Mouse (Mus musculus) midbrain, embryonic 16.5 days (tissue): Measurements from ENCODE around the gene Lifr. TPM values are rescaled to one million over a fixed set of nuclear protein-coding genes. Genes with fewer than 3 reads are reported as not detected.

Source experiments
- ATAC-seq: fragments of 200-750 bp; cut with Nextera tagmentation; 2 replicates; pipeline ENCODE4 v1.8.0; 2017; ENCODE audit warnings: moderate TSS enrichment
- H3K27ac ChIP-seq: fragments of 300-500 bp; sonication (generic); 2 replicates; pipeline ENCODE4 v1.5.1; 2014; ENCODE audit warnings: mild to moderate bottlenecking, low read length, mixed read lengths
- H3K27me3 ChIP-seq: fragments of 300-500 bp; sonication (generic); 2 replicates; pipeline ENCODE4 v1.6.1; 2014; ENCODE audit warnings: low read depth, low read length, mixed read lengths; ENCODE audit not compliant: control insufficient read depth, insufficient read depth
- H3K36me3 ChIP-seq: fragments of 300-500 bp; sonication (generic); 2 replicates; pipeline ENCODE4 v1.6.1; 2014; ENCODE audit warnings: mild to moderate bottlenecking, low read length, moderate library complexity, mixed read lengths; ENCODE audit not compliant: control insufficient read depth, insufficient read depth
- H3K4me1 ChIP-seq: fragments of 300-500 bp; sonication (generic); 2 replicates; pipeline ENCODE4 v1.6.1; 2014; ENCODE audit warnings: mild to moderate bottlenecking, low read length, mixed read lengths; ENCODE audit not compliant: control insufficient read depth, insufficient read depth
- H3K4me2 ChIP-seq: fragments of 300-500 bp; sonication (generic); 2 replicates; pipeline ENCODE4 v1.6.1; 2014; ENCODE audit warnings: mild to moderate bottlenecking, low read length, mixed read lengths
- H3K4me3 ChIP-seq: fragments of 300-500 bp; sonication (generic); 2 replicates; pipeline ENCODE4 v1.5.1; 2014; ENCODE audit warnings: low read depth, mild to moderate bottlenecking, low read length, moderate library complexity, mixed read lengths
- H3K9ac ChIP-seq: fragments of 300-500 bp; sonication (generic); 2 replicates; pipeline ENCODE4 v1.6.1; 2014; ENCODE audit warnings: low read depth, low read length, mixed read lengths
- H3K9me3 ChIP-seq: fragments of 300-500 bp; sonication (generic); replicated peaks from 2 replicates; pipeline ENCODE4 v1.6.1; 2014; ENCODE audit warnings: mild to moderate bottlenecking, low read length, mixed read lengths; ENCODE audit not compliant: control insufficient read depth, poor library complexity, severe bottlenecking
- WGBS: fragments of 180-500 bp; shearing (Covaris S2); extraction: QIAGEN DNeasy Blood & Tissue Kit; methylation state at CpG from one replicate; pipeline ENCODE4 v1.1.7; 2014; 5-methylcytosine and 5-hydroxymethylcytosine counted together
- polyA plus RNA-seq: library from polyadenylated mRNA; unstranded; fragments of >200 nt; fragmentation: Nextera tagmentation; extraction: Ambion mirVana; gene quantifications from 2 replicates; pipeline ENCODE4 v1.2.1, GENCODE M21; 2015

Gene Lifr
- 8.0 and 9.5 TPM in 2 replicates for polyA plus RNA-seq

- H3K4me1 ChIP-seq, result no peaks in the 10 kb centered on the region
- 67% methylated on average over 8 of the region's 8 CpGs for WGBS
- H3K4me2 ChIP-seq, result no peak within 1 kb of the TSS
- no peaks in the 10 kb centered on the region for H3K36me3 ChIP-seq
- ATAC-seq, result no peak
- no peak within 1 kb of the TSS for H3K27ac ChIP-seq
- H3K27me3 ChIP-seq, result peaks cover 3% of the 10 kb centered on the region
- no peak within 1 kb of the TSS for H3K9ac ChIP-seq
- no peaks in the 10 kb centered on the region for H3K9me3 ChIP-seq
- H3K4me3 ChIP-seq, result no peak within 1 kb of the TSS
Measured at GRCm38 (mm10) chr15:7090211-7090765, at the start of gene Lifr. Gene Lifr (plus strand): TSS chr15:7090614.

GRCm38 (mm10) chr15:7044081-7044749, 46.2 kb upstream of the Lifr start:
- no peak overlapping the region for H3K4me2 ChIP-seq
- no peak overlapping the region for H3K4me3 ChIP-seq
- no peak for ATAC-seq
- no peaks in the 10 kb centered on the region for H3K27me3 ChIP-seq
- H3K9me3 ChIP-seq, result no peaks in the 10 kb centered on the region
- 81% methylated on average over 11 of the region's 11 CpGs for WGBS
- H3K4me1 ChIP-seq, result 0 out of 2 replicates have a peak, but pooled peaks cover 2% of the 10 kb centered on the region
- no peaks in the 10 kb centered on the region for H3K36me3 ChIP-seq
- no peak overlapping the region for H3K9ac ChIP-seq
- no peak overlapping the region for H3K27ac ChIP-seq

GRCm38 (mm10) chr15:7045056-7045455, 45.4 kb upstream of the Lifr start:
- WGBS, result 94% methylated on average over 4 of the region's 4 CpGs

GRCm38 (mm10) chr15:7047931-7048330, 42.5 kb upstream of the Lifr start:
- no peak overlapping the region for H3K27ac ChIP-seq
- H3K9me3 ChIP-seq, result no peaks in the 10 kb centered on the region
- no peak overlapping the region for H3K9ac ChIP-seq
- no peaks in the 10 kb centered on the region for H3K36me3 ChIP-seq
- H3K4me2 ChIP-seq, result no peak overlapping the region
- H3K4me1 ChIP-seq, result 0 out of 2 replicates have a peak, but pooled peaks cover 2% of the 10 kb centered on the region
- H3K27me3 ChIP-seq, result no peaks in the 10 kb centered on the region
- 90% methylated on average over 3 of the region's 3 CpGs for WGBS
- no peak for ATAC-seq
- H3K4me3 ChIP-seq, result no peak overlapping the region

More at GRCm38 (mm10) chr15:7045056-7045455, 45.4 kb upstream of the Lifr start:
- no peak overlapping the region for H3K4me3 ChIP-seq
- no peak overlapping the region for H3K27ac ChIP-seq
- no peaks in the 10 kb centered on the region for H3K9me3 ChIP-seq
- no peaks in the 10 kb centered on the region for H3K27me3 ChIP-seq
- H3K4me2 ChIP-seq, result no peak overlapping the region
- no peak overlapping the region for H3K9ac ChIP-seq
- no peak for ATAC-seq
- H3K36me3 ChIP-seq, result no peaks in the 10 kb centered on the region
- H3K4me1 ChIP-seq, result 0 out of 2 replicates have a peak, but pooled peaks cover 2% of the 10 kb centered on the region

GRCm38 (mm10) chr15:7048916-7049315, 41.5 kb upstream of the Lifr start:
- Histone ChIP-seq H3K4me2 (no peak overlapping the region), H3K9ac (no peak overlapping the region), H3K4me3 (no peak overlapping the region), H3K27ac (no peak overlapping the region), H3K36me3 (no peaks in the 10 kb centered on the region), H3K4me1 (0 out of 2 replicates have a peak, but pooled peaks cover 2% of the 10 kb centered on the region), H3K9me3 (no peaks in the 10 kb centered on the region), H3K27me3 (no peaks in the 10 kb centered on the region)
- ATAC-seq, result no peak
- WGBS, result 62% methylated on average over 8 of the region's 8 CpGs

GRCm38 (mm10) chr15:7051666-7052065, 38.7 kb upstream of the Lifr start:
- Histone ChIP-seq H3K36me3 (no peaks in the 10 kb centered on the region), H3K27me3 (no peaks in the 10 kb centered on the region), H3K4me1 (0 out of 2 replicates have a peak, but pooled peaks cover 2% of the 10 kb centered on the region), H3K9me3 (no peaks in the 10 kb centered on the region), H3K9ac (no peak overlapping the region), H3K4me2 (no peak overlapping the region), H3K27ac (no peak overlapping the region), H3K4me3 (no peak overlapping the region)
- WGBS, result 84% methylated on average over 2 of the region's 2 CpGs
- ATAC-seq, result no peak

- Histone ChIP-seq H3K4me2 (no peak overlapping the region), H3K4me3 (no peak overlapping the region), H3K36me3 (no peaks in the 10 kb centered on the region), H3K9ac (no peak overlapping the region), H3K9me3 (no peaks in the 10 kb centered on the region), H3K27me3 (no peaks in the 10 kb centered on the region), H3K4me1 (0 out of 2 replicates have a peak, but pooled peaks cover 2% of the 10 kb centered on the region), H3K27ac (no peak overlapping the region)
- 93% methylated on average over 2 of the region's 2 CpGs for WGBS
- no peak for ATAC-seq
Measured at GRCm38 (mm10) chr15:7052117-7052516, 38.3 kb upstream of the Lifr start.

GRCm38 (mm10) chr15:7056851-7057250, 33.6 kb upstream of the Lifr start:
- Histone ChIP-seq H3K36me3 (no peaks in the 10 kb centered on the region), H3K9ac (no peak overlapping the region), H3K27me3 (no peaks in the 10 kb centered on the region), H3K27ac (no peak overlapping the region), H3K4me2 (no peak overlapping the region), H3K9me3 (no peaks in the 10 kb centered on the region), H3K4me1 (no peaks in the 10 kb centered on the region), H3K4me3 (no peak overlapping the region)
- no peak for ATAC-seq
- 33% methylated on average over 3 of the region's 3 CpGs for WGBS

GRCm38 (mm10) chr15:7060522-7060921, 29.9 kb upstream of the Lifr start:
- Histone ChIP-seq H3K9me3 (no peaks in the 10 kb centered on the region), H3K9ac (no peak overlapping the region), H3K4me3 (no peak overlapping the region), H3K4me2 (no peak overlapping the region), H3K4me1 (peaks cover 2% of the 10 kb centered on the region; the same call in 1 of the 2 replicates), H3K27ac (no peak overlapping the region), H3K36me3 (no peaks in the 10 kb centered on the region), H3K27me3 (no peaks in the 10 kb centered on the region)
- no peak for ATAC-seq
- 72% methylated on average over 2 of the region's 2 CpGs for WGBS
